Comparison of ENCODE assay signal across 8 mouse cellular contexts in the genomic region with DNA sequence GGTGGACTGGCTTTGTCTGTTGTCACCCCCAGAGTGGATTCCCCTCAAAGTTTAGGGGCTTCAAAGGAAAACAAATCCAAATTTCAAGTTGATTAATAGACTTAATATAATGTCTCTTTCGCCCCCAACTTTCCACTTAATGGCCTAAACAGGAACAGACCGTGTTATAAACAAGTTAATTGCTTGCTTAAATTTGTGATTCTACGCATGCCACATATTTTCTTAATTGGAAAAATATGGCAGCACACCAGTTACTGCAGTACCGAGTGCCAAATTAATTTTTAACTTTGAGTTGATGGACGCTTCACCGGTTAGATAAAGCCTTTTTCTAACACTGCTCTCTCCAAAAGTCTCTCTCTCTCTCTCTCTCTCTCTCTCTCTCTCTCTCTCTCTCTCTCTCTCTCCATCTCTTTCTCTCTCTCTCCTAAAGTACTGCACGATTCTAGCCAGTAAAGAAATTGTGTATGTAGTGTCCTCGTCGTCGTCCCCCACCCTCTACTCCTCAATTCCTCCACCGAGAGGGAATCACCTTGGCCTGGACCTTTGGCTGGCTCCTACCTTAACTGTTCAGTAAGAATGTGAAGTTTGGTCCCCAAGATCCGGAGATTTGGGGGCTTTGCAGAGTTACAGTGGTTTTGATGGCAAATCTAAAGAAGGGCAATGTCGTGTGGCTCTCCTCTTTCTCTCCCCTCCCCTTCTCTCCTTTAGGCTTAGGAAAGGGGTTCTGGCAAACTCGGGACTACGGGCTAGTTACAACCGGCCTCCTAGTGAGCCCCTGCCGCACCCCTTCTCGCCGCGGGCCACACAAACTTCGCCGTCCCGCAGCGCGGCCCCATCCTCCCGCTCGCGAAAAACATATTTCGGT. TPM values are rescaled to one million over a fixed set of nuclear protein-coding genes. Genes with fewer than 3 reads are reported as not detected.
DNase-seq lines count a peak whose midpoint lies in the region; ATAC-seq lines count a peak whose summit lies in the region.

No protein-coding gene starts in this region.

- DNase-seq in lung, postnatal 10 days: no peak
- peak; percentile 54 for DNase-seq in limb, embryonic 11.5 days (ENCODE audit: low spot score)
- peak; percentile 21 for DNase-seq in retina, postnatal 1 day
- no peak for DNase-seq in urinary bladder, postnatal 10 days (ENCODE audit: low spot score)
- no peak for DNase-seq in layer of hippocampus, postnatal 10 days (ENCODE audit: low spot score in 2 of 2)
- no peak for DNase-seq in left cerebral cortex, adult 9 months (ENCODE audit: low spot score in 2 of 2)

- H3K27ac ChIP-seq in lung, embryonic 16.5 days (ENCODE audit: low read length): no peak overlapping the region
- peak overlapping the region; percentile 65 for H3K27ac ChIP-seq in forebrain, embryonic 12.5 days
- peak overlapping the region; percentile 100 for H3K27ac ChIP-seq in limb, embryonic 11.5 days (replicated peaks; ENCODE audit: low read depth, low read length)

- peak overlapping the region; percentile 79 for H3K4me2 ChIP-seq in lung, embryonic 16.5 days (ENCODE audit: low read depth, low read length)
- peak overlapping the region; percentile 69 for H3K4me2 ChIP-seq in forebrain, embryonic 12.5 days
- peak overlapping the region; percentile 62 for H3K4me2 ChIP-seq in limb, embryonic 11.5 days (ENCODE audit: low read depth, severe bottlenecking)

- peak overlapping the region; percentile 55 for H3K4me3 ChIP-seq in lung, embryonic 16.5 days (ENCODE audit: low read length)
- H3K4me3 ChIP-seq in forebrain, embryonic 12.5 days (replicated peaks): peak overlapping the region; percentile 48
- peak overlapping the region; percentile 86 for H3K4me3 ChIP-seq in limb, embryonic 11.5 days (ENCODE audit: low read depth, low read length)

- peaks cover 14% of the 10 kb centered on the region for H3K4me1 ChIP-seq in lung, embryonic 16.5 days (replicated peaks; ENCODE audit: control insufficient read depth, insufficient read depth, low read length)
- H3K4me1 ChIP-seq in forebrain, embryonic 12.5 days: peaks cover 30% of the 10 kb centered on the region
- H3K4me1 ChIP-seq in limb, embryonic 11.5 days (ENCODE audit: control insufficient read depth, insufficient read depth, low read length): peaks cover 6% of the 10 kb centered on the region; the same call in 1 of the 2 replicates

- no peak overlapping the region for H3K9ac ChIP-seq in lung, embryonic 16.5 days (ENCODE audit: low read length)
- H3K9ac ChIP-seq in forebrain, embryonic 12.5 days: peak overlapping the region; percentile 59
- peak overlapping the region; percentile 99 for H3K9ac ChIP-seq in limb, embryonic 11.5 days (ENCODE audit: low read length)

- WGBS in lung, embryonic 16.5 days: 3% methylated on average over 29 of the region's 29 CpGs
- 3% methylated on average over 29 of the region's 29 CpGs for WGBS in forebrain, embryonic 12.5 days
- under 1% methylated on average over 29 of the region's 29 CpGs for WGBS in limb, embryonic 11.5 days

- H3K27me3 ChIP-seq in lung, embryonic 16.5 days (ENCODE audit: control insufficient read depth, insufficient read depth, low read depth, low read length): peaks cover 60% of the 10 kb centered on the region
- H3K27me3 ChIP-seq in forebrain, embryonic 12.5 days: peaks cover 63% of the 10 kb centered on the region
- H3K27me3 ChIP-seq in limb, embryonic 11.5 days (ENCODE audit: control insufficient read depth, insufficient read depth, low read length): no peaks in the 10 kb centered on the region

- no peaks in the 10 kb centered on the region for H3K36me3 ChIP-seq in lung, embryonic 16.5 days (ENCODE audit: control insufficient read depth, insufficient read depth, low read length)
- no peaks in the 10 kb centered on the region for H3K36me3 ChIP-seq in forebrain, embryonic 12.5 days (replicated peaks)
- H3K36me3 ChIP-seq in limb, embryonic 11.5 days (ENCODE audit: control insufficient read depth, insufficient read depth, low read length): no peaks in the 10 kb centered on the region

- no peak for ATAC-seq in lung, embryonic 16.5 days (ENCODE audit: low read depth)
- ATAC-seq in forebrain, embryonic 12.5 days (ENCODE audit: low FRiP score): no peak
- ATAC-seq in limb, embryonic 11.5 days (ENCODE audit: insufficient number of reproducible peaks, low FRiP score, low TSS enrichment, low read depth): no peak

- no peaks in the 10 kb centered on the region for H3K9me3 ChIP-seq in lung, embryonic 16.5 days (ENCODE audit: control insufficient read depth, low read length)
- no peaks in the 10 kb centered on the region for H3K9me3 ChIP-seq in forebrain, embryonic 12.5 days
- no peaks in the 10 kb centered on the region for H3K9me3 ChIP-seq in limb, embryonic 11.5 days (ENCODE audit: control insufficient read depth, low read length)

RNA-seq across cellular contexts. Expression of a gene that starts 0.8 kb away (rescaled TPM):
- polyA plus RNA-seq in lung, embryonic 16.5 days (2015; fragmentation: Nextera tagmentation; extraction: Ambion mirVana): 30.0 and 30.8 TPM in 2 replicates
- polyA plus RNA-seq in forebrain, embryonic 12.5 days (2016; fragmentation: Nextera tagmentation; extraction: Ambion mirVana): 40.3 and 44.5 TPM in 2 replicates
- polyA plus RNA-seq in limb, embryonic 11.5 days (2014; fragmentation: Nextera tagmentation; extraction: Ambion mirVana): 62.7 and 64.9 TPM in 2 replicates
- 10 to 100 TPM; 30.4 to 30.8 TPM for total RNA-seq in layer of hippocampus, postnatal 10 days (2021)

RNA-seq across cellular contexts. Expression of a gene that starts 1.2 kb away (rescaled TPM):
- polyA plus RNA-seq in lung, embryonic 16.5 days (2015; fragmentation: Nextera tagmentation; extraction: Ambion mirVana): 1.4 and 2.4 TPM in 2 replicates
- 16.8 and 22.1 TPM in 2 replicates for polyA plus RNA-seq in forebrain, embryonic 12.5 days (2016; fragmentation: Nextera tagmentation; extraction: Ambion mirVana)
- 144 and 163 TPM in 2 replicates for polyA plus RNA-seq in limb, embryonic 11.5 days (2014; fragmentation: Nextera tagmentation; extraction: Ambion mirVana)
- under 1 TPM; 0.11 to 0.50 TPM for total RNA-seq in layer of hippocampus, postnatal 10 days (2021)

Comparison
In these comparisons a context has a peak if more than half of its experiments do, and no peak if none do; other contexts are left out.
1. DNase-seq: peak in limb, embryonic 11.5 days (single experiment) and retina, postnatal 1 day (single experiment); none in lung, postnatal 10 days (single experiment), urinary bladder, postnatal 10 days (single experiment), layer of hippocampus, postnatal 10 days (0 of 2) and left cerebral cortex, adult 9 months (0 of 2).
2. Peak in every context shown above with its lines, with median percentiles within 50 percentile points of each other: H3K4me2 ChIP-seq and H3K4me3 ChIP-seq.